Mouse (Mus musculus) olfactory bulb, adult 2 months (tissue): ENCODE results near the gene Chrng.

Experiments
- CTCF ChIP-seq: fragments of 200-500 bp; IDR thresholded peaks from 2 replicates; pipeline ENCODE4 v1.5.1; 2012; ENCODE audit warnings: low read depth, mild to moderate bottlenecking, low read length, moderate library complexity; ENCODE audit not compliant: insufficient read depth
- POLR2A ChIP-seq: fragments of 200-500 bp; IDR thresholded peaks from 2 replicates; pipeline ENCODE4 v1.6.1; 2012; ENCODE audit warnings: mild to moderate bottlenecking, low read depth, low read length, moderate library complexity; ENCODE audit not compliant: insufficient read depth

GRCm38 (mm10) chr1:87203779-87204178, 678 bp upstream of the Chrng start:
- no peak for TF ChIP-seq POLR2A
- no peak for TF ChIP-seq CTCF
